Mouse (Mus musculus) urinary bladder, postnatal 0 days (tissue): ENCODE data around the gene Serpina7. TPM values are rescaled to one million over a fixed set of nuclear protein-coding genes. Genes with fewer than 3 reads are reported as not detected.

ENCODE experiments used
- polyA plus RNA-seq: library from polyadenylated mRNA; unstranded; fragments of >200 nt; fragmentation: Nextera tagmentation; extraction: Ambion mirVana; gene quantifications from 2 replicates; pipeline ENCODE4 v1.2.1, GENCODE M21; 2015

Serpina7 gene
- 0.08 and 0.16 TPM in 2 replicates for polyA plus RNA-seq

DNA sequence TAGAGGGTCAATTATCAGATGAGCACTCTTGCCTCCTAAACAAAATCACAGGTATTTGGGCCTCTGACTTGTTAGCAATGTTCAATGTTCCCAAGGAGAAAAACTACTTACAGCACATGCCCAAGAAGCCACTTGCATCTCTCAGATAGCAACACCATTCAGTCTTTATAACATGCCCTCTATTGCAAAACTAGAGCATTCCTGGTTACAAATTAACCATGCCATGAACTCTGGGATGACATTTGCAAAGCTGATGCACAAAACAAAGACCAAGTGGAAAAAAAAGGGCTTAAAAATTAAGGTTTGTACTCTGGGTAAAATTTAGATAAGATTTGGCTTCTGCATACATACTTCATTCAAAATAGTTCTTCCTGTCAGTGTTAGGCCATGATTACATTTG lies at the start of gene Serpina7:
TSS of gene Serpina7 (minus strand) at position 160 of the 400 bp plus-strand sequence.

DNA sequence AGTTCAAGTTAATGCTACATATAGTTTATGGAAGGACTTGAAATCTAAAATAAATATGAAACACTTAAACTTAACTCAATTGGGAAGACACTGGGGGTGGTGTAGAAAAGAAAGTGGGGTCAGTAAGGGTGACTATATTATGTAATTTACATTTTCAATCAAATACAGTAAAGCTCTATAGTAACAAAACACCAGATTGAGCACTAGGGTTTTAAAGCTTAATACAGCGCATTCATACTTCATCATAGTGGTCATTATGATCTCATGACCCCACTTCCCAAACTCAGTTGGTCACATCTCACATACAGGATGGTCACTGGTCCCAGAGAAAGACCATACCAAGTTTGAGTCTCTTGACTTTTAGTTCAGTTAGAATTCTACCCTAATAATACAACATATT lies 907 bp upstream of the Serpina7 start, which contains the start of gene 4930513O06Rik:
TSS of gene 4930513O06Rik (plus strand) at position 301 of the 400 bp plus-strand sequence.

Other genes starting within 250 kb of the Serpina7 start
- gene Nrk, start 170.8 kb downstream of the Serpina7 start, polyA plus RNA-seq, result 9.7 and 13.7 TPM in 2 replicates
- not detected in 2 replicates for gene 4930513O06Rik, start 1.0 kb upstream of the Serpina7 start, polyA plus RNA-seq
- gene 4933428M09Rik, start 94.0 kb upstream of the Serpina7 start, polyA plus RNA-seq, result not detected in 2 replicates
- gene Mum1l1, start 124.8 kb upstream of the Serpina7 start, polyA plus RNA-seq, result 23.2 and 29.2 TPM in 2 replicates
- not detected in 2 replicates for gene Trap1a, start 248.4 kb upstream of the Serpina7 start, polyA plus RNA-seq